In the genomic region with DNA sequence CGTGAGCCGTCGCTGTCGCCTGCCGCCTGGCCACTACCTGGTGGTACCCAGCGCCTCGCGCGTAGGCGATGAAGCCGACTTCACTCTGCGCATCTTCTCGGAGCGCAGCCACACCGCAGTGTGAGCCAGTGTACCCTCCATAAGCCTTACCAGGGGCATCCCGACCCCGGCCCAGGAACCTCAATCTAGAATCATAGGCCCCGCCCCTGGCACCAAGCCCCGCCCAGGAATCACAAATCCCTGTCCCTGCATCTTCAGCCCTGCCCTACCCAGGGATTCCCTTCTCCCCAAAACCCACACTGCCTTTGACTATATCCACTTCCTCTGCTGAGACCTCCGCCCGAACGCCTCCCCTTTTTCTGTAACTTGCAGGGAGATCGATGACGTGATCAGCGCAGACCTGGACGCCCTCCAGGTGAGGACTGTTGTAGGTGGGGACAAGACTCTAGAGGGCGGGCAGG, we compare ENCODE assay signal across 8 mouse cellular contexts. TPM values are rescaled to one million over a fixed set of nuclear protein-coding genes. Genes with fewer than 3 reads are reported as not detected.
DNase-seq lines count a peak whose midpoint lies in the region; ATAC-seq and TF ChIP-seq lines count a peak whose summit lies in the region.
"Had no signal": no experiment of that assay in that cellular context is flagged by ENCODE, and none has a peak within 500 bp of the region (broad histone marks: within the 10 kb centered on the region; RNA-seq: fewer than 3 reads in every experiment).

No protein-coding gene starts in this region.

- peaks cover 26% of the 10 kb centered on the region for H3K27me3 ChIP-seq in lung, embryonic 16.5 days (ENCODE audit: control insufficient read depth, insufficient read depth, low read depth, low read length)
- peaks cover 19% of the 10 kb centered on the region for H3K27me3 ChIP-seq in forebrain, embryonic 11.5 days (ENCODE audit: control insufficient read depth, insufficient read depth, low read length)
- H3K27me3 ChIP-seq in intestine, embryonic 15.5 days (replicated peaks): peaks cover 18% of the 10 kb centered on the region

- H3K9me3 ChIP-seq in lung, embryonic 16.5 days (ENCODE audit: control insufficient read depth, low read length): no peaks in the 10 kb centered on the region
- H3K9me3 ChIP-seq in forebrain, embryonic 11.5 days (ENCODE audit: control insufficient read depth, low read length): no peaks in the 10 kb centered on the region
- H3K9me3 ChIP-seq in intestine, embryonic 15.5 days: no peaks in the 10 kb centered on the region

- no peak for TF ChIP-seq POLR2A in olfactory bulb, adult 2 months (IDR thresholded peaks at IDR 0.05; ENCODE audit: insufficient read depth, low read depth, low read length)

- H3K4me2 ChIP-seq in lung, embryonic 16.5 days (ENCODE audit: low read depth, low read length): peak overlapping the region; percentile 52
- H3K4me2 ChIP-seq in forebrain, embryonic 11.5 days (ENCODE audit: low read depth, low read length, severe bottlenecking): peak overlapping the region; percentile 51
- peak overlapping the region; percentile 70 for H3K4me2 ChIP-seq in intestine, embryonic 15.5 days (replicated peaks)

- no peak for TF ChIP-seq CTCF in olfactory bulb, adult 2 months (IDR thresholded peaks at IDR 0.05; ENCODE audit: insufficient read depth, low read depth, low read length)

- H3K36me3 ChIP-seq in lung, embryonic 16.5 days (ENCODE audit: control insufficient read depth, insufficient read depth, low read length): peaks cover 17% of the 10 kb centered on the region
- peaks cover 3% of the 10 kb centered on the region; the same call in 1 of the 2 replicates for H3K36me3 ChIP-seq in forebrain, embryonic 11.5 days (ENCODE audit: control insufficient read depth, insufficient read depth, low read length)
- H3K36me3 ChIP-seq in intestine, embryonic 15.5 days: peaks cover 15% of the 10 kb centered on the region

- peak overlapping the region; percentile 30 for H3K4me3 ChIP-seq in lung, embryonic 16.5 days (ENCODE audit: low read length)
- H3K4me3 ChIP-seq in forebrain, embryonic 11.5 days (ENCODE audit: low read depth, low read length): peak overlapping the region; percentile 28
- peak overlapping the region; percentile 30 for H3K4me3 ChIP-seq in intestine, embryonic 15.5 days (replicated peaks)
- peak overlapping the region; percentile 27 for H3K4me3 ChIP-seq in olfactory bulb, adult 2 months (ENCODE audit: insufficient read depth, low read depth, low read length)
- H3K4me3 ChIP-seq: erythroblast, embryonic 14.5 days had no signal

- 3% methylated on average over 27 of the region's 27 CpGs for WGBS in lung, embryonic 16.5 days
- 4% methylated on average over 26 of the region's 27 CpGs for WGBS in forebrain, embryonic 11.5 days
- 1% methylated on average over 27 of the region's 27 CpGs for WGBS in intestine, embryonic 15.5 days
- 3% methylated on average over 27 of the region's 27 CpGs for WGBS in olfactory bulb, adult 2 months

- 0 out of 2 replicates have a peak, but pooled peaks have one; percentile 15 for ATAC-seq in lung, embryonic 16.5 days (ENCODE audit: low read depth)
- ATAC-seq in forebrain, embryonic 11.5 days (replicated peaks; ENCODE audit: low FRiP score): 0 out of 2 replicates have a peak, but pooled peaks have one; percentile 33
- ATAC-seq in intestine, embryonic 15.5 days: peak; percentile 21

- DNase-seq in lung, postnatal 36 days: no peak
- DNase-seq in forebrain, embryonic 11.5 days (ENCODE audit: low spot score): peak; percentile 59
- no peak for DNase-seq in left cerebral cortex, postnatal 25 days (ENCODE audit: low spot score in 2 of 2)
- no peak for DNase-seq in adrenal gland, adult 8-10 months

- peaks cover 8% of the 10 kb centered on the region for H3K4me1 ChIP-seq in lung, embryonic 16.5 days (replicated peaks; ENCODE audit: control insufficient read depth, insufficient read depth, low read length)
- peaks cover 5% of the 10 kb centered on the region; the same call in 1 of the 2 replicates for H3K4me1 ChIP-seq in forebrain, embryonic 11.5 days (replicated peaks; ENCODE audit: control insufficient read depth, insufficient read depth, low read length)
- peaks cover 9% of the 10 kb centered on the region; the same call in 1 of the 2 replicates for H3K4me1 ChIP-seq in intestine, embryonic 15.5 days (replicated peaks)
- peaks cover 10% of the 10 kb centered on the region for H3K4me1 ChIP-seq in olfactory bulb, adult 2 months (ENCODE audit: control insufficient read depth, insufficient read depth, low read length)

- no peak overlapping the region for H3K27ac ChIP-seq in lung, embryonic 16.5 days (ENCODE audit: low read length)
- H3K27ac ChIP-seq in forebrain, embryonic 11.5 days (ENCODE audit: low read depth, low read length): no peak overlapping the region
- H3K27ac ChIP-seq in intestine, embryonic 15.5 days: no peak overlapping the region
- H3K27ac ChIP-seq in olfactory bulb, adult 2 months (ENCODE audit: insufficient read depth, low read depth, low read length): no peak overlapping the region

- H3K9ac ChIP-seq in lung, embryonic 16.5 days (ENCODE audit: low read length): 0 out of 2 replicates have a peak overlapping the region, but pooled peaks have one; percentile 13
- 0 out of 2 replicates have a peak overlapping the region, but pooled peaks have one; percentile 20 for H3K9ac ChIP-seq in forebrain, embryonic 11.5 days (ENCODE audit: low read length)
- H3K9ac ChIP-seq in intestine, embryonic 15.5 days: 0 out of 2 replicates have a peak overlapping the region, but pooled peaks have one; percentile 21

- intact Hi-C loops in left cerebral cortex, postnatal 25 days (cut with DNase I): no loop called here

RNA-seq across cellular contexts. Expression of gene Capn12, which starts 7.5 kb away (rescaled TPM):
- polyA plus RNA-seq in lung, embryonic 16.5 days (2015; fragmentation: Nextera tagmentation; extraction: Ambion mirVana): 0.43 and 0.49 TPM in 2 replicates
- polyA plus RNA-seq in forebrain, embryonic 11.5 days (2014; fragmentation: Nextera tagmentation; extraction: Ambion mirVana): 0.60 and 0.69 TPM in 2 replicates
- polyA plus RNA-seq in intestine, embryonic 15.5 days (2015; fragmentation: Nextera tagmentation; extraction: Ambion mirVana): 0.30 TPM in 2 replicates
- polyA plus RNA-seq in olfactory bulb, adult 2 months (2012; ENCODE audit: insufficient read depth, insufficient read length, low replicate concordance, missing spikeins): not detected in 2 replicates
- under 1 TPM; 0.32 to 0.66 TPM for total RNA-seq in left cerebral cortex, postnatal 25 days (2021)
- total RNA-seq in adrenal gland, adult 8-10 months (2022): under 1 TPM in 3 of 4 experiments, not detected in 1; 0.12 to 0.16 (median 0.15) TPM
- polyA plus RNA-seq: erythroblast, embryonic 14.5 days had no signal

RNA-seq across cellular contexts. Expression of gene Lgals7, which starts 25.1 kb away (rescaled TPM):
- polyA plus RNA-seq in lung, embryonic 16.5 days (2015; fragmentation: Nextera tagmentation; extraction: Ambion mirVana): 1.0 and 2.8 TPM in 2 replicates
- 0.52 and 0.88 TPM in 2 replicates for polyA plus RNA-seq in forebrain, embryonic 11.5 days (2014; fragmentation: Nextera tagmentation; extraction: Ambion mirVana)
- 0.98 and 1.4 TPM in 2 replicates for polyA plus RNA-seq in intestine, embryonic 15.5 days (2015; fragmentation: Nextera tagmentation; extraction: Ambion mirVana)
- not detected in 2 replicates for polyA plus RNA-seq in olfactory bulb, adult 2 months (2012; ENCODE audit: insufficient read depth, insufficient read length, low replicate concordance, missing spikeins)
- total RNA-seq in left cerebral cortex, postnatal 25 days (2021): under 1 TPM in 1 of 2 experiments, not detected in 1; 0.50 TPM
- 1 to 10 TPM in 1 of 4 experiments, not detected in 3; 1.2 TPM for total RNA-seq in adrenal gland, adult 8-10 months (2022)
- polyA plus RNA-seq: erythroblast, embryonic 14.5 days had no signal

RNA-seq across cellular contexts. Expression of gene Lgals4, which starts 55.1 kb away (rescaled TPM):
- 12.5 and 14.2 TPM in 2 replicates for polyA plus RNA-seq in lung, embryonic 16.5 days (2015; fragmentation: Nextera tagmentation; extraction: Ambion mirVana)
- 1.1 and 1.7 TPM in 2 replicates for polyA plus RNA-seq in forebrain, embryonic 11.5 days (2014; fragmentation: Nextera tagmentation; extraction: Ambion mirVana)
- polyA plus RNA-seq in intestine, embryonic 15.5 days (2015; fragmentation: Nextera tagmentation; extraction: Ambion mirVana): 1,462 and 1,582 TPM in 2 replicates
- not detected in 2 replicates for polyA plus RNA-seq in olfactory bulb, adult 2 months (2012; ENCODE audit: insufficient read depth, insufficient read length, low replicate concordance, missing spikeins)
- 1 to 10 TPM; 2.2 to 2.7 TPM for total RNA-seq in left cerebral cortex, postnatal 25 days (2021)
- 10 to 100 TPM in 2 of 4 experiments, 1 to 10 TPM in 2; 6.6 to 34.6 (median 18.8) TPM for total RNA-seq in adrenal gland, adult 8-10 months (2022)

Comparison
In these comparisons a context has a peak if more than half of its experiments do, and no peak if none do; other contexts are left out.
1. RNA of gene Lgals4, which starts 55.1 kb away (polyA plus RNA-seq): 1,462 to 1,582 TPM in intestine, embryonic 15.5 days; 12.5 to 14.2 TPM in lung, embryonic 16.5 days, 1.1 to 1.7 TPM in forebrain, embryonic 11.5 days and not detected in olfactory bulb, adult 2 months; every median in the first group is over 10 times any median in the second.
2. Peak in every context shown above with its lines, with median percentiles within 50 percentile points of each other: ATAC-seq, H3K4me2 ChIP-seq, H3K4me3 ChIP-seq and H3K9ac ChIP-seq.